8 mouse cellular contexts compared by ENCODE assay signal in genomic region chr10:120551851-120552281, GRCm38 (mm10).
A peak's percentile ranks its signal among the peaks of the same experiment; 100 is the strongest.
DNase-seq lines count a peak whose midpoint lies in the region; ATAC-seq and TF ChIP-seq lines count a peak whose summit lies in the region.

No protein-coding gene starts in this region.

- peak overlapping the region; percentile 87 for H3K4me2 ChIP-seq in forebrain, embryonic 11.5 days (ENCODE audit: low read depth, low read length, severe bottlenecking)
- peak overlapping the region; percentile 99 for H3K4me2 ChIP-seq in intestine, postnatal 0 days (replicated peaks; ENCODE audit: low read depth)

- H3K27me3 ChIP-seq in forebrain, embryonic 11.5 days (ENCODE audit: control insufficient read depth, insufficient read depth, low read length): no peaks in the 10 kb centered on the region
- H3K27me3 ChIP-seq in intestine, postnatal 0 days (replicated peaks; ENCODE audit: control insufficient read depth, insufficient read depth, low read length): 0 out of 2 replicates have a peak, but pooled peaks cover 4% of the 10 kb centered on the region

- peak overlapping the region; percentile 62 for H3K9ac ChIP-seq in forebrain, embryonic 11.5 days (ENCODE audit: low read length)
- H3K9ac ChIP-seq in intestine, postnatal 0 days (ENCODE audit: low read depth, low read length): no peak overlapping the region

- DNase-seq in right cerebral cortex, adult 2 months (ENCODE audit: low spot score in 2 of 2): peak; percentile 4 to 20
- DNase-seq in right cerebral cortex, adult 18-20 months: no peak
- peak; percentile 71 for DNase-seq in forebrain, embryonic 11.5 days (ENCODE audit: low spot score)
- DNase-seq in neural tube, embryonic 10.5 days (ENCODE audit: extremely low spot score, low spot score): peak; percentile 68
- no peak for DNase-seq in testis, postnatal 10 days (ENCODE audit: low spot score)
- DNase-seq in adrenal gland, postnatal 10 days: no peak
- DNase-seq in lung, adult 18-20 months: no peak

- H3K4me1 ChIP-seq in forebrain, embryonic 11.5 days (replicated peaks; ENCODE audit: control insufficient read depth, insufficient read depth, low read length): peaks cover 4% of the 10 kb centered on the region; the same call in 1 of the 2 replicates
- no peaks in the 10 kb centered on the region; the same call in 1 of the 2 replicates for H3K4me1 ChIP-seq in intestine, postnatal 0 days (replicated peaks; ENCODE audit: control insufficient read depth, insufficient read depth, low read length)

- no peak for TF ChIP-seq CTCF in intestine, postnatal 0 days (IDR thresholded peaks at IDR 0.05; ENCODE audit: low read depth)

- peak; percentile 52; the same call in 1 of the 2 replicates for ATAC-seq in forebrain, embryonic 11.5 days (replicated peaks; ENCODE audit: low FRiP score)
- ATAC-seq in intestine, postnatal 0 days: no peak

- WGBS in forebrain, embryonic 11.5 days: under 1% methylated on average over 18 of the region's 18 CpGs
- WGBS in intestine, postnatal 0 days: 4% methylated on average over 18 of the region's 18 CpGs

- H3K9me3 ChIP-seq in forebrain, embryonic 11.5 days (ENCODE audit: control insufficient read depth, low read length): no peaks in the 10 kb centered on the region
- H3K9me3 ChIP-seq in intestine, postnatal 0 days (ENCODE audit: control insufficient read depth): no peaks in the 10 kb centered on the region

- no peaks in the 10 kb centered on the region for H3K36me3 ChIP-seq in forebrain, embryonic 11.5 days (ENCODE audit: control insufficient read depth, insufficient read depth, low read length)
- H3K36me3 ChIP-seq in intestine, postnatal 0 days (ENCODE audit: control insufficient read depth, insufficient read depth): no peaks in the 10 kb centered on the region

- peak overlapping the region; percentile 41 for H3K4me3 ChIP-seq in forebrain, embryonic 11.5 days (ENCODE audit: low read depth, low read length)
- H3K4me3 ChIP-seq in intestine, postnatal 0 days (ENCODE audit: low read depth, low read length): peak overlapping the region; percentile 49

- 0 out of 2 replicates have a peak overlapping the region, but pooled peaks have one; percentile 25 for H3K27ac ChIP-seq in forebrain, embryonic 11.5 days (ENCODE audit: low read depth, low read length)
- no peak overlapping the region for H3K27ac ChIP-seq in intestine, postnatal 0 days (ENCODE audit: low read depth, low read length)

Comparison
In these comparisons a context has a peak if more than half of its experiments do, and no peak if none do; other contexts are left out.
1. DNase-seq: peak in right cerebral cortex, adult 2 months (2 of 2), forebrain, embryonic 11.5 days (single experiment) and neural tube, embryonic 10.5 days (single experiment); none in right cerebral cortex, adult 18-20 months (single experiment), testis, postnatal 10 days (single experiment), adrenal gland, postnatal 10 days (single experiment) and lung, adult 18-20 months (0 of 2).